Mouse (Mus musculus) left cerebral cortex, adult 8-10 months (tissue): ENCODE data around the gene Polr2f. TPM values are rescaled to one million over a fixed set of nuclear protein-coding genes. Genes with fewer than 3 reads are reported as not detected.

Experiments
- DNase-seq, 2 experiments: peaks; one replicate each; pipeline ENCODE4 v3.0.0; 2022; ENCODE audit warnings: low spot score in 2 of 2
- total RNA-seq, 4 experiments: library from RNA; stranded (reverse); gene quantifications; 2 replicates each; pipeline ENCODE4 v1.2.4; 2022

The Polr2f gene
- total RNA-seq, 4 experiments from 2014 or later: 83.7 to 108 (median 99.6) TPM

GRCm38 (mm10) chr15:79119491-79119890, 21.3 kb upstream of the Polr2f start:
- DNase-seq: no peak

GRCm38 (mm10) chr15:79122119-79122518, 18.7 kb upstream of the Polr2f start:
- no peak for DNase-seq

GRCm38 (mm10) chr15:79122546-79122945, 18.3 kb upstream of the Polr2f start:
- DNase-seq: no peak

- DNase-seq: no peak
Observed at GRCm38 (mm10) chr15:79123751-79124150, 17.1 kb upstream of the Polr2f start.

GRCm38 (mm10) chr15:79124331-79124875, 16.4 kb upstream of the Polr2f start:
- no peak for DNase-seq

GRCm38 (mm10) chr15:79126217-79126932, 14.4 kb upstream of the Polr2f start:
- peak in 1 of 2 experiments; percentile 47 for DNase-seq

- DNase-seq: no peak
Observed at GRCm38 (mm10) chr15:79127101-79127500, 13.7 kb upstream of the Polr2f start.

GRCm38 (mm10) chr15:79128208-79128607, 12.6 kb upstream of the Polr2f start:
- no peak for DNase-seq

GRCm38 (mm10) chr15:79129311-79129710, 11.5 kb upstream of the Polr2f start:
- DNase-seq: no peak

GRCm38 (mm10) chr15:79130782-79131181, 10.0 kb upstream of the Polr2f start:
- DNase-seq: no peak

- DNase-seq: no peak
Observed at GRCm38 (mm10) chr15:79131442-79131841, 9.4 kb upstream of the Polr2f start.

- DNase-seq: no peak
Observed at GRCm38 (mm10) chr15:79133191-79133661, 7.6 kb upstream of the Polr2f start.

- no peak for DNase-seq
Observed at GRCm38 (mm10) chr15:79134496-79135270, 6.1 kb upstream of the Polr2f start.

GRCm38 (mm10) chr15:79135332-79135731, 5.5 kb upstream of the Polr2f start:
- DNase-seq: no peak

- DNase-seq: no peak
Observed at GRCm38 (mm10) chr15:79135783-79136575, 4.8 kb upstream of the Polr2f start.

- no peak for DNase-seq
Observed at GRCm38 (mm10) chr15:79139640-79140039, 1.2 kb upstream of the Polr2f start.

- no peak for DNase-seq
Observed at GRCm38 (mm10) chr15:79141566-79141917, 733 bp downstream of the Polr2f start.

GRCm38 (mm10) chr15:79143316-79143715, 2.5 kb downstream of the Polr2f start:
- DNase-seq: no peak

GRCm38 (mm10) chr15:79144021-79144420, 3.2 kb downstream of the Polr2f start:
- no peak for DNase-seq

- DNase-seq: no peak
Observed at GRCm38 (mm10) chr15:79145522-79145921, 4.7 kb downstream of the Polr2f start.

- DNase-seq: peak in 1 of 2 experiments; percentile 69
Observed at GRCm38 (mm10) chr15:79148533-79148932, 7.7 kb downstream of the Polr2f start.

- DNase-seq: no peak
Observed at GRCm38 (mm10) chr15:79151881-79152280, 11.1 kb downstream of the Polr2f start.
